Mouse (Mus musculus): ENCODE results near the gene Gpr156.

DNA sequence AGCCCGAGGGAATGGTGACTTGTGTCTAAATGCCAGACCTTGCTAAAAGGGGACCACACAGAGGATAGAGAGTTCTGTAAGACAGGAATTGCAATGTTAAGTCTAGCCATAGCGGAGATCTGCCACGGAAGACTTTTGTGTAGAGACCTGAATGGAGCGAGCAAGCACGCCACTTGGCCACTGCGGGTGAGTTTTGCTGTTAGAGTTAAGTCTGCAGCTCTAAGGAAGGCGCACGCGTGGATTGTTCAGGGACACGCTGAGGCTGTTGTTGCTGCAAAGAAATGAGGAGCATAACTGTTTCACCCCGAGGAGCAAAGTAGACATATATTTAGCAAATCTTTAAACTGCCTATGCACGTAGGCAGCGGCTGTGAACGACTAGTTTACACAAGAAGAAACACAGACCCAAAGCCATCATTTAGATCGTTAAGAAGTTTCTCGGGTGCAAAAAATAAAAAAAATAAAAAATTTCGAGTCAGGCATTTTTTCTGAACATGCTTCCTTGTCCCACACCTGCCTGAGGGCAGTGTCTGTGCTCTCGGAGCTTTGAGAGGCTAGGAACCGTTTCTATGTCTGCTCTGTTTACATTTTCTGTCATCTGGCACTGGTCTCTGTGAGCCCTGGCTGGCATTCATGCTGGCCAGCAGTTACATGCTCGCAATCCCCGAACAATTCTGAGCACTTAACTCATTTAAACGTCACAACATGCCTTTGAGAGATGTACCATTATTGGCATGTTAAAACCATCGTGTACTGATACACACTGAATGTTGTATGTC is 131.7 kb downstream of the Gpr156 start:
- TF ChIP-seq CTCF (IDR thresholded peaks at IDR 0.05; ENCODE audit: extremely low read depth, insufficient read depth, low read length) = no peak
- no peak for TF ChIP-seq POLR2A (IDR thresholded peaks at IDR 0.05; ENCODE audit: extremely low read depth, insufficient read depth, low read length)
